ENCODE assay signal across 9 mouse cellular contexts in the genomic region with DNA sequence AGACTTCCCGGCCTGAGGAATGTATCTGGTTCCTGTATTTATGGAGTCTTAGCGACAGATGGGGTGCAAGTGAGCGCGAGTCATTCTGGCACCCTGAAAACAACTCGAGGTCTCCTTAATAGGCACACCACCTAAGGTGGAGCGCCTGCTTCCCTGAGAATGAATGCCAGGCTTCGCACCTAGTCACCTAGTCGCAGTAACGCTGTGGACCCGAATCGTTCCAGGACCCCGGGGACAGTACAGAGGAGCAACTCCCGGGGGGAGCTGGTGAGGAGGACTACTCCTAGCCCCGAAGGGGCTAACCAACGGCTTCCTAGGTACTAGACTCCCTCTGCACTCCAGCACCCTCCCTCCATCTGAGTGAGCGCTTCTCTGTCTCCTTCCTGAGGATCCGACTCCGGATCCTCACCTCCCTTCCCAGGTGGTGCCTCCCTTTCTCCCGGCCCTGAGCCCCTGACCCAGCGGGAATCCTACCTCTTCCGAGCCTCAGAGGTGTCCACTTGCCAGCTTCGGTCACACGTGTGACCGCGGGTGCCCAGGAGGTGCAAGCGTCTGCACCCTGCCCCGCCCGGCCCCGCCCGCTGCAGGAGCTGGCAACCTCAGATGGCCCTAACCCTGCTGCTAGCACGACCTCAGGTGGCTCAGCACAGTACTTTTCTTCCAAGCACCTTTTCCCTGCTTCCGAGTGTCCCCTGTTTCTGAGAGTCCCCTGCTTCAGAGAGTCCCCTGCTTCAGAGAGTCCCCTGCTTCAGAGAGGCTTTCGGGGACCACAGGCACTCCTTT. TPM values are rescaled to one million over a fixed set of nuclear protein-coding genes. Genes with fewer than 3 reads are reported as not detected.
DNase-seq lines count a peak whose midpoint lies in the region; ATAC-seq and TF ChIP-seq lines count a peak whose summit lies in the region.
"Had no signal": no experiment of that assay in that cellular context is flagged by ENCODE, and none has a peak within 500 bp of the region (broad histone marks: within the 10 kb centered on the region; RNA-seq: fewer than 3 reads in every experiment).

Tmem45b (minus strand) TSS at position 771 of the 783 bp plus-strand sequence.

- H3K27ac ChIP-seq in forebrain, embryonic 10.5 days = no peak within 1 kb of the TSS
- H3K27ac ChIP-seq in kidney, embryonic 15.5 days = no peak within 1 kb of the TSS
- no peak within 1 kb of the TSS for H3K27ac ChIP-seq in neural tube, embryonic 13.5 days (replicated peaks)

- H3K4me1 ChIP-seq in lung, adult 2 months (ENCODE audit: control insufficient read depth, insufficient read depth, low read length) = no peaks in the 10 kb centered on the region
- peaks cover 9% of the 10 kb centered on the region for H3K4me1 ChIP-seq in forebrain, embryonic 10.5 days
- peaks cover 12% of the 10 kb centered on the region for H3K4me1 ChIP-seq in kidney, embryonic 15.5 days
- H3K4me1 ChIP-seq in neural tube, embryonic 13.5 days (replicated peaks) = peaks cover 10% of the 10 kb centered on the region

- peak within 1 kb of the TSS; percentile 22; the same call in 1 of the 2 replicates for H3K9ac ChIP-seq in kidney, embryonic 15.5 days
- H3K9ac ChIP-seq in neural tube, embryonic 13.5 days = 0 out of 2 replicates have a peak within 1 kb of the TSS, but pooled peaks have one; percentile 31

- no peak for TF ChIP-seq CTCF in lung, adult 2 months (IDR thresholded peaks at IDR 0.05; ENCODE audit: insufficient read depth, low read length)

- H3K36me3 ChIP-seq in forebrain, embryonic 10.5 days (replicated peaks) = no peaks in the 10 kb centered on the region
- H3K36me3 ChIP-seq in kidney, embryonic 15.5 days = no peaks in the 10 kb centered on the region
- no peaks in the 10 kb centered on the region for H3K36me3 ChIP-seq in neural tube, embryonic 13.5 days

- no peak for TF ChIP-seq POLR2A in lung, adult 2 months (IDR thresholded peaks at IDR 0.05; ENCODE audit: borderline replicate concordance, extremely low read depth, low read depth, low read length)

- peak; percentile 46; the same call in 1 of the 2 replicates for ATAC-seq in kidney, embryonic 15.5 days (replicated peaks; ENCODE audit: low FRiP score)
- no peak; the same call in 1 of the 2 replicates for ATAC-seq in neural tube, embryonic 13.5 days (ENCODE audit: low read depth)
- no peak for ATAC-seq in megakaryocyte, adult 5-6 weeks (ENCODE audit: poor library complexity, severe bottlenecking)
- ATAC-seq: Patski had no signal

- 7% methylated on average over 33 of the region's 33 CpGs for WGBS in lung, adult 2 months
- WGBS in forebrain, embryonic 10.5 days = 8% methylated on average over 33 of the region's 33 CpGs
- WGBS in kidney, embryonic 15.5 days = 6% methylated on average over 33 of the region's 33 CpGs
- 7% methylated on average over 33 of the region's 33 CpGs for WGBS in neural tube, embryonic 13.5 days

- H3K9me3 ChIP-seq in forebrain, embryonic 10.5 days = no peaks in the 10 kb centered on the region
- no peaks in the 10 kb centered on the region; the same call in 1 of the 2 replicates for H3K9me3 ChIP-seq in kidney, embryonic 15.5 days (replicated peaks)
- H3K9me3 ChIP-seq in neural tube, embryonic 13.5 days = 0 out of 2 replicates have a peak, but pooled peaks cover under 1% of the 10 kb centered on the region

- peaks cover 44% of the 10 kb centered on the region for H3K27me3 ChIP-seq in forebrain, embryonic 10.5 days (ENCODE audit: poor library complexity, severe bottlenecking)
- peaks cover 34% of the 10 kb centered on the region for H3K27me3 ChIP-seq in kidney, embryonic 15.5 days
- H3K27me3 ChIP-seq in neural tube, embryonic 13.5 days = peaks cover 40% of the 10 kb centered on the region

- DNase-seq in lung, adult 2 months = no peak
- no peak for DNase-seq in lung, postnatal 10 days
- DNase-seq in forebrain, embryonic 10.5 days (ENCODE audit: extremely low spot score, low spot score) = no peak
- no peak for DNase-seq in left cerebral cortex, postnatal 14 days (ENCODE audit: low spot score in 2 of 2)
- no peak for DNase-seq in right cerebral cortex, postnatal 14 days

- H3K4me3 ChIP-seq in lung, adult 2 months (replicated peaks; ENCODE audit: extremely low read depth, low read depth, low read length) = no peak within 1 kb of the TSS
- peak within 1 kb of the TSS; percentile 32 for H3K4me3 ChIP-seq in forebrain, embryonic 10.5 days
- peak within 1 kb of the TSS; percentile 36 for H3K4me3 ChIP-seq in kidney, embryonic 15.5 days (replicated peaks)
- H3K4me3 ChIP-seq in neural tube, embryonic 13.5 days = peak within 1 kb of the TSS; percentile 17

- intact Hi-C loops in left cerebral cortex, postnatal 14 days (cut with DNase I) = no loop called here

- H3K4me2 ChIP-seq in kidney, embryonic 15.5 days = peak within 1 kb of the TSS; percentile 56
- H3K4me2 ChIP-seq in neural tube, embryonic 13.5 days = peak within 1 kb of the TSS; percentile 40

RNA-seq across cellular contexts. Expression of gene Tmem45b, which starts in this region (rescaled TPM):
- polyA plus RNA-seq in lung, adult 2 months (2012; rRNA removed) = 15.8 and 16.9 TPM in 2 replicates
- not detected in 2 replicates for polyA plus RNA-seq in forebrain, embryonic 10.5 days (2016; fragmentation: Nextera tagmentation; extraction: Ambion mirVana)
- 16.8 and 18.5 TPM in 2 replicates for polyA plus RNA-seq in kidney, embryonic 15.5 days (2015; fragmentation: Nextera tagmentation; extraction: Ambion mirVana)
- polyA plus RNA-seq in neural tube, embryonic 13.5 days (2015; fragmentation: Nextera tagmentation; extraction: Ambion mirVana) = 0.14 and 0.29 TPM in 2 replicates
- not detected for total RNA-seq in left cerebral cortex, postnatal 14 days (2021)
- total RNA-seq in megakaryocyte, adult 5-6 weeks (2015) = not detected in 2 replicates
- total RNA-seq in megakaryocyte, adult 5-6 weeks (2017) = not detected in 2 replicates
- polyA plus RNA-seq: Patski had no signal

Comparison
In these comparisons a context has a peak if more than half of its experiments do, and no peak if none do; other contexts are left out.
1. RNA of gene Tmem45b (polyA plus RNA-seq): 15.8 to 16.9 TPM in lung, adult 2 months and 16.8 to 18.5 TPM in kidney, embryonic 15.5 days; 0.14 to 0.29 TPM in neural tube, embryonic 13.5 days and not detected in forebrain, embryonic 10.5 days; every median in the first group is over 10 times any median in the second.